Mouse (Mus musculus) layer of hippocampus, adult 9-11 months (tissue): ENCODE data around the gene Masp2.

ENCODE experiments used
- DNase-seq: peaks from one replicate; pipeline ENCODE4 v3.0.0; 2022

The Masp2 gene

GRCm38 (mm10) chr4:148601871-148602270, 483 bp upstream of the Masp2 start:
- no peak for DNase-seq

GRCm38 (mm10) chr4:148603376-148604139, 1.2 kb downstream of the Masp2 start:
- DNase-seq = no peak

- DNase-seq = peak; percentile 84
Measured at GRCm38 (mm10) chr4:148604141-148604540, 1.8 kb downstream of the Masp2 start.

GRCm38 (mm10) chr4:148604541-148605165, 2.3 kb downstream of the Masp2 start:
- DNase-seq = no peak

- no peak for DNase-seq
Measured at GRCm38 (mm10) chr4:148607758-148608157, 5.4 kb downstream of the Masp2 start.

GRCm38 (mm10) chr4:148609805-148610204, 7.5 kb downstream of the Masp2 start:
- DNase-seq = no peak

- DNase-seq = no peak
Measured at GRCm38 (mm10) chr4:148610631-148611364, 8.4 kb downstream of the Masp2 start.

GRCm38 (mm10) chr4:148612557-148612956, 10.2 kb downstream of the Masp2 start:
- no peak for DNase-seq

- DNase-seq = no peak
Measured at GRCm38 (mm10) chr4:148613738-148614137, 11.4 kb downstream of the Masp2 start.

GRCm38 (mm10) chr4:148619805-148620204, 17.5 kb downstream of the Masp2 start:
- no peak for DNase-seq

GRCm38 (mm10) chr4:148620718-148621117, 18.4 kb downstream of the Masp2 start:
- DNase-seq = no peak

GRCm38 (mm10) chr4:148622485-148622884, 20.1 kb downstream of the Masp2 start:
- DNase-seq = no peak

- DNase-seq = no peak
Measured at GRCm38 (mm10) chr4:148623609-148624008, 21.3 kb downstream of the Masp2 start.

- no peak for DNase-seq
Measured at GRCm38 (mm10) chr4:148625010-148625409, 22.7 kb downstream of the Masp2 start.

GRCm38 (mm10) chr4:148625756-148626622, 23.6 kb downstream of the Masp2 start:
- no peak for DNase-seq

- DNase-seq = peak; percentile 94
Measured at GRCm38 (mm10) chr4:148626623-148627185, 24.4 kb downstream of the Masp2 start, which contains the start of gene Tardbp. TSS of gene Tardbp (minus strand) at chr4:148627019.

GRCm38 (mm10) chr4:148627246-148627645, 24.9 kb downstream of the Masp2 start:
- DNase-seq = no peak

GRCm38 (mm10) chr4:148632013-148632692, 29.8 kb downstream of the Masp2 start:
- DNase-seq = no peak

- no peak for DNase-seq
Measured at GRCm38 (mm10) chr4:148633395-148634061, 31.2 kb downstream of the Masp2 start.

GRCm38 (mm10) chr4:148635309-148635708, 33.0 kb downstream of the Masp2 start:
- no peak for DNase-seq

GRCm38 (mm10) chr4:148638302-148638701, 35.9 kb downstream of the Masp2 start:
- no peak for DNase-seq
